Mouse (Mus musculus) hindbrain, embryonic 14.5 days (tissue): ENCODE measurements around the gene Phf21a. TPM values are rescaled to one million over a fixed set of nuclear protein-coding genes. Genes with fewer than 3 reads are reported as not detected.

Experiments
- ATAC-seq: fragments of 200-750 bp; cut with Nextera tagmentation; 2 replicates; pipeline ENCODE4 v1.8.0; 2017; ENCODE audit warnings: moderate number of reproducible peaks, mild to moderate bottlenecking, moderate TSS enrichment, moderate library complexity; ENCODE audit not compliant: low FRiP score
- DNase-seq: peaks from one replicate; pipeline ENCODE4 v3.0.0-alpha.2; 2015; ENCODE audit warnings: low spot score
- H3K27ac ChIP-seq: fragments of 300-500 bp; sonication (generic); 2 replicates; pipeline ENCODE4 v1.5.1; 2014; ENCODE audit warnings: mild to moderate bottlenecking, moderate library complexity
- H3K27me3 ChIP-seq: fragments of 300-500 bp; sonication (generic); 2 replicates; pipeline ENCODE4 v1.6.1; 2014; ENCODE audit warnings: mild to moderate bottlenecking, low read length, mixed read lengths; ENCODE audit not compliant: control insufficient read depth, insufficient read depth
- H3K36me3 ChIP-seq: fragments of 300-500 bp; sonication (generic); replicated peaks from 2 replicates; pipeline ENCODE4 v1.6.1; 2014; ENCODE audit not compliant: control insufficient read depth, insufficient read depth
- H3K4me1 ChIP-seq: fragments of 300-500 bp; sonication (generic); replicated peaks from 2 replicates; pipeline ENCODE4 v1.6.1; 2014; ENCODE audit warnings: antibody characterized with exemption, low read length, mixed read lengths; ENCODE audit not compliant: control insufficient read depth, insufficient read depth
- H3K4me2 ChIP-seq: fragments of 300-500 bp; sonication (generic); replicated peaks from 2 replicates; pipeline ENCODE4 v1.6.1; 2014; ENCODE audit warnings: mild to moderate bottlenecking, moderate library complexity
- H3K4me3 ChIP-seq: fragments of 300-500 bp; sonication (generic); replicated peaks from 2 replicates; pipeline ENCODE4 v1.5.1; 2014; ENCODE audit warnings: mild to moderate bottlenecking, low read length
- H3K9ac ChIP-seq: fragments of 300-500 bp; sonication (generic); 2 replicates; pipeline ENCODE4 v1.6.1; 2014
- H3K9me3 ChIP-seq: fragments of 300-500 bp; sonication (generic); 2 replicates; pipeline ENCODE4 v1.6.1; 2016; ENCODE audit warnings: low read length; ENCODE audit not compliant: control insufficient read depth
- WGBS: fragments of 180-500 bp; shearing (Covaris S2); extraction: QIAGEN DNeasy Blood & Tissue Kit; methylation state at CpG from one replicate; pipeline ENCODE4 v1.1.7; 2014; 5-methylcytosine and 5-hydroxymethylcytosine counted together
- polyA plus RNA-seq: library from polyadenylated mRNA; unstranded; fragments of >200 nt; fragmentation: Nextera tagmentation; extraction: Ambion mirVana; gene quantifications from 2 replicates; pipeline ENCODE4 v1.2.1, GENCODE M21; 2014

The Phf21a gene
- polyA plus RNA-seq, 1 experiment from 2014 or later, result 29.6 TPM

DNA sequence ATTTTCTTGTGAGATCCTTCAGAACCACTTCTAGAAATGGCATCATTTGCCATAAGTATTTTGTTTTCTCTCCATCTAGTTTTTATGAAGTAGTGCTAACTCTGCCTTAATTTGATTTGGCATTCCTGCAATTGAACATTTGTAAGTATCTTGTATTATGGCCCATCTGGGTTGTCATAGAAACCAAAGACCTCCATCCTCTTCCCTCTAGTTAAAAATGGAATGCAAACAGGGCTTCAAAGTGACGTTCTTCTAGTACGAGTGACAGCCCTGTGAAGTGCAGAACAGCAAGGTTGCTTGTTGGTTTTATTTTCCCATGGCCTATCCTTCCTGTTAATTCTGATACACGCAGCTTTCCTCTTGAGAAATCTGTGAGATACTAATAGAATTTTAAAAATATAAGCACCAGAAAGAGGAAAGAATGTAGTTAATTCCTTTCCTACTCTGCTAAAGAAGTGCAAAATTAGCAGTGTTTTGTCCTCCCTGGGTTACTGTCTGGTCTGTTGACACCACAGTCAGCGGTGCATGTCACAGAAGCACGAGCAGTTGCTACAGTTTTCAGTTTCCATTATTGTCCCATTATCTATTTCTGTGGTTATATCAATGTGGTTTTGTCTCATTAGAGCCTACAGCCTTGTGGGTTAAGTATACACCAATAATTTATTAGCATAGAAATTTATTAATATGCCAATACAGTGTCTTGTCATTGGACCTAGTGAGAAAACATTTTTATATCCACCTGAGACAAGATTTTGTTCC lies 209.1 kb downstream of the Phf21a start:
- H3K9ac ChIP-seq, result 0 out of 2 replicates have a peak overlapping the region, but pooled peaks have one; percentile 3
- no peaks in the 10 kb centered on the region for H3K27me3 ChIP-seq
- H3K4me1 ChIP-seq, result peaks cover 13% of the 10 kb centered on the region; the same call in 1 of the 2 replicates
- DNase-seq (no peak), ATAC-seq (no peak)
- WGBS, result 31% methylated on average over 5 of the region's 5 CpGs
- no peak overlapping the region for H3K4me3 ChIP-seq
- H3K36me3 ChIP-seq, result no peaks in the 10 kb centered on the region
- H3K4me2 ChIP-seq, result no peak overlapping the region
- peak overlapping the region; percentile 34; the same call in 1 of the 2 replicates for H3K27ac ChIP-seq
- no peaks in the 10 kb centered on the region for H3K9me3 ChIP-seq

DNA sequence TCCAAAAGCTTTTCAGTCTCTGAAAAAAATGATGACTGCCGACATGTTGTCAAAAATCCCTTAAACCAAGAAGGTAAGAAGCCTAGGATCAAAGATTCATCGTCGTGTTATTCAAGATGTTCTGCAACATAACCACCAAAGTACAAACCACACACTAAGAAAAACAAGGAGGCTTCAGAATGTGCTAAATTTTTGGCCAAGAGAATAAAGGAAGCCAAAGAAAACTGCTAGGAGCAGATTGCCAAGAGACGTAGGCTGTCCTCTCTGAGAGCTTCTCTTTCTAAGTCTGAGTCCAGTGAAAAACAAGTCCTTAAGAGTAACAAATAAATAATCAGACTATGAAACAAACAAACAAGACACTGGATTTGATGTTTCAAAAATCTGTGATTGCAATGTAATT lies 219.6 kb downstream of the Phf21a start:
- ATAC-seq, result no peak
- H3K4me3 ChIP-seq, result no peak overlapping the region
- H3K9ac ChIP-seq, result no peak overlapping the region
- H3K27ac ChIP-seq, result no peak overlapping the region
- H3K36me3 ChIP-seq, result no peaks in the 10 kb centered on the region; the same call in 1 of the 2 replicates
- no peak for DNase-seq
- no peaks in the 10 kb centered on the region for H3K9me3 ChIP-seq
- H3K4me1 ChIP-seq, result no peaks in the 10 kb centered on the region
- 91% methylated on average over 4 of the region's 4 CpGs for WGBS
- H3K4me2 ChIP-seq, result no peak overlapping the region
- no peaks in the 10 kb centered on the region for H3K27me3 ChIP-seq

DNA sequence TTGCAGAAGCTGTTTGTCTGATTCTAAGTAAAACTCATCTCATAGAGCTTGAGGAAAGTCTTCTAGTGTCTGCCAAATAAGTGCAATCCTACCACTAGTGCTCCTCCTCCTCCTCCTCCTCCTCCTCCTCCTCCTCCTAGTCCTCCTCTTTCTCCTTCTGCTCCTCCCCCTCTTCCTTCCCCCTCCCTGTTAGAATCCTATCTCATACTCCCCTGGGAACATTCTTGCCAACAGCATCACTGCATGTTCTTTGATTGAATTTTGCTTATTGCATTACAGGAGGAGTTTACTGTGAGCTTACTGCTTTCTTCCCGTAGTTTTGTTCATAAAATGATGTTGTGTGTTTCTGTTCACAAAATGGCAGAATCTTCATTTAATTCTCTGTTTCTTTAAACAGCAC lies 221.1 kb downstream of the Phf21a start:
- Histone ChIP-seq H3K4me3 (no peak overlapping the region), H3K9me3 (no peaks in the 10 kb centered on the region), H3K4me2 (no peak overlapping the region), H3K36me3 (no peaks in the 10 kb centered on the region; the same call in 1 of the 2 replicates), H3K27ac (no peak overlapping the region), H3K9ac (no peak overlapping the region), H3K27me3 (no peaks in the 10 kb centered on the region), H3K4me1 (no peaks in the 10 kb centered on the region)
- DNase-seq, result no peak
- 75% methylated on average over 1 of the region's 1 CpGs for WGBS
- no peak for ATAC-seq

DNA sequence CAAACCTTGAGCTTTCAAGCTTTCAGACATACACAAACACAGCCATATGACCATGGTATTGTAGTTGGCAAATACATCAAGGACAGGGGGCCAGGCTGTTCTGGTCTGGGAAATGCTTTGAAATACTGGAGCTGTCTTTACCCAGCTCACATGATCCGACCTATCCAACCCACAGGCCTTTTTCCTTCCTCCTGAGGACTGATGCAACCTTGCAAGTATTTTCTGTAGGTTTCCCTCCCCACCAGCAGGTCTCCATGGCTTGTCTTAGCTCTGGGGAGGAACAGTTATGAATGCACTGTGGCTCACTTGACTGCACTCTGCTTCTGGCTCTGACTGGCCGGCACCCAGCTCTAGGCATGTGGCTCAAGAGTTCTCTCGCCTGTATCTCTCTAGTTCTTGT lies 223.7 kb downstream of the Phf21a start:
- no peak overlapping the region for H3K4me2 ChIP-seq
- no peak for DNase-seq
- no peak overlapping the region for H3K9ac ChIP-seq
- no peaks in the 10 kb centered on the region for H3K27me3 ChIP-seq
- no peak overlapping the region for H3K4me3 ChIP-seq
- H3K4me1 ChIP-seq, result no peaks in the 10 kb centered on the region
- ATAC-seq, result no peak
- H3K27ac ChIP-seq, result no peak overlapping the region
- no peaks in the 10 kb centered on the region; the same call in 1 of the 2 replicates for H3K36me3 ChIP-seq
- 72% methylated on average over 3 of the region's 3 CpGs for WGBS
- H3K9me3 ChIP-seq, result no peaks in the 10 kb centered on the region

DNA sequence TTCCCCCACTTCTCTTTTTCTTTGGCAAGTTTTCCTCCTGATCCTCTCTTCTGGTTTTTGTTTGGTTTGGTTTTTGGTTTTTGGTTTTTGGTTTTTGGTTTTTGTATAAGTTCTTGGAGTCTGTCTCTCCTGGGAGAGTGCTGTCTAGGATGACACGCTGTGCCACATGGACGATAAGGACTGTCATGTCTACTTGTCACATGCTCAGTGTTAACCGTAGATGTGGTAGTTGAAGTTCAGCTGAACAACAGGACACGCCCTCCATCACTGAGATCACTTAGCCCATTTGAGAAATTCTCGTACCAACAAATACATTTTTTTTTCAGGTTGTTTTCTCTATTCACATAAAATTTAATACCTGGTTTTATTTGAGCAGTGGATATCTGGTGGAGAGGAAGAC lies 224.3 kb downstream of the Phf21a start:
- H3K27ac ChIP-seq, result no peak overlapping the region
- H3K4me1 ChIP-seq, result no peaks in the 10 kb centered on the region
- no peak overlapping the region for H3K4me3 ChIP-seq
- no peak overlapping the region for H3K4me2 ChIP-seq
- 93% methylated on average over 5 of the region's 5 CpGs for WGBS
- no peak for DNase-seq
- no peak overlapping the region for H3K9ac ChIP-seq
- no peaks in the 10 kb centered on the region for H3K27me3 ChIP-seq
- no peak for ATAC-seq
- H3K36me3 ChIP-seq, result peaks cover 2% of the 10 kb centered on the region
- H3K9me3 ChIP-seq, result no peaks in the 10 kb centered on the region

DNA sequence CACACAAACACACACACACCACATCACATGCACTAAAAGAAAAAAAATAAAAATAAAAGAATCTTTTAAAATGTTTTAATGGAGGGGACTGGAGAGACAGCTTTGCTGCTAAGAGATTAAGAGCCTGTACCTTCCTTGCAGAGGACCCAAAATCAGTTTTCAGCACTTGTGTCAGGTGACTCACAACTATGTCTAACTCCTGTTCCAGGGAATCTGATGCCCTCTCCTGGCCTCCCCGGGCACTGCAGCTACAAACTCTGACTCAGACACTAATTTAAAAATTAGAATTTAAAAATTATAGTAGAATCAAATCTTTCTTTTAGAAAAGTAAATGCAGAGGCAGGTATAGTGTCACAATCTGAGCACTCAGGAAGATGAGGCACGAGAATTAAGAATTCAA lies 229.8 kb downstream of the Phf21a start:
- DNase-seq (no peak), ATAC-seq (no peak)
- H3K27me3 ChIP-seq, result no peaks in the 10 kb centered on the region
- H3K4me2 ChIP-seq, result no peak overlapping the region
- peaks cover 33% of the 10 kb centered on the region for H3K36me3 ChIP-seq
- no peak overlapping the region for H3K9ac ChIP-seq
- no peaks in the 10 kb centered on the region for H3K9me3 ChIP-seq
- no peaks in the 10 kb centered on the region for H3K4me1 ChIP-seq
- 87% methylated on average over 2 of the region's 2 CpGs for WGBS
- H3K4me3 ChIP-seq, result no peak overlapping the region
- no peak overlapping the region for H3K27ac ChIP-seq

DNA sequence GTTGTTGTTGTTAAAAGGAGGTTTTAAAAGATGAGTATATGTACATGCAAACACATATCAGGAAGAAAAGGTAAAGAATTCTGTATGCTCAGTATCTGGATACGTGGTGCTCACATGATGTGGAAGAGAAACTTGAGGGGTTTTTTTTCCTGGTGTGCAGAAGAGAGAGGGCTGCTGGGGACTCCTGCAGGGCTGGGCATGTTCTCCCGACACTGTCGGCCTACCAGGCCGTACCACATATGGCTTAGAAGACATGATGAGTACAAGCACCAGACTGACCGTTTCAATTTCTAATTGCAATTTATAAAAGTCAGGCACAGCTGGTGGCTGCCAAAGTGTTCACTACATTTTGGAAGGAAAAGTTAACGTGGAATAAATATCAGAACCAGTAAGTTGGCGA lies 232.8 kb downstream of the Phf21a start:
- 89% methylated on average over 7 of the region's 7 CpGs for WGBS
- H3K4me1 ChIP-seq, result no peaks in the 10 kb centered on the region
- no peaks in the 10 kb centered on the region for H3K27me3 ChIP-seq
- peaks cover 54% of the 10 kb centered on the region for H3K36me3 ChIP-seq
- no peak for ATAC-seq
- no peaks in the 10 kb centered on the region for H3K9me3 ChIP-seq
- no peak overlapping the region for H3K9ac ChIP-seq
- no peak overlapping the region for H3K4me2 ChIP-seq
- H3K4me3 ChIP-seq, result no peak overlapping the region
- H3K27ac ChIP-seq, result no peak overlapping the region
- DNase-seq, result no peak

DNA sequence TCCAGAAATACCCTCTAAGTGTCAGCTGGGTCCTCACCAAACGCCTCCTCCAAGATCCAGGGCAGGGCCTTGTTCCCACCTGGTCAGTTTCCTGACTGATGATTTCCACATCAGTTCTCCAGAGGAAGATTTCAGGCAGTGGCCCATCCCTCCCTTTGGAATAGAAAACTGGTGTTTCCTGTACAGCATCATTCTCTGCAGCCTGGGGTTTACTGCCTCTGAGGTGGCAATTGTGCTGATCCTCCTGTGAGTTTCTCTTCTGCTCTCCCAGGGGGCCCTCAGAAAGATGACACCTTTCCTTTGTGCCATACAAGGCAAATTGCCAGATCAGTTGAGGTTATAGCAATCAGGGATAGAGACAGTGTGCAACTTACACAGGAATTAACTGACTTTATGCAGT lies 233.3 kb downstream of the Phf21a start:
- Histone ChIP-seq H3K36me3 (peaks cover 59% of the 10 kb centered on the region), H3K9me3 (no peaks in the 10 kb centered on the region), H3K9ac (no peak overlapping the region), H3K4me3 (no peak overlapping the region), H3K27ac (no peak overlapping the region), H3K27me3 (no peaks in the 10 kb centered on the region), H3K4me2 (no peak overlapping the region), H3K4me1 (no peaks in the 10 kb centered on the region)
- no peak for ATAC-seq
- 90% methylated on average over 1 of the region's 1 CpGs for WGBS
- no peak for DNase-seq

DNA sequence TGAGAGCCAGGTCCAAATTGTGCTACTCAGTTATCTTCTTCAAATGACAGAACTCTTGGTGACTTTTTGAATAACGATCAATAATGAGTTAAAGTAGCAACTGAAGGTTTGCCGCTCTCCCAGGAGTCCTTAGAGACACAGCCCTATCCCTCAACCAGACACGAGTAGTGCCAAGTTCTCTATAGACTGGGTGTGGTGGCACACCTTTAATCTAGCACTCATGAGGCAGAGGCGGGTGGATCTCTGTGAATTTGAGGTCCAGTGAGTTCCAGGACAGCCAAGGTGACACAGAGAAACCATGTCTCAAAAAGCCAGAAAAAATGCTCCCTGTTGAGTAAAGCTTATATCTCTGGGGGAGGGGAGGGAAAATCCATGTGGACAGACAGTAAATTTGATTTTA lies 234.7 kb downstream of the Phf21a start:
- WGBS, result 94% methylated on average over 4 of the region's 4 CpGs
- no peaks in the 10 kb centered on the region for H3K4me1 ChIP-seq
- peaks cover 66% of the 10 kb centered on the region for H3K36me3 ChIP-seq
- ATAC-seq (no peak), DNase-seq (no peak)
- H3K27ac ChIP-seq, result no peak overlapping the region
- no peak overlapping the region for H3K9ac ChIP-seq
- no peaks in the 10 kb centered on the region for H3K27me3 ChIP-seq
- no peak overlapping the region for H3K4me3 ChIP-seq
- no peaks in the 10 kb centered on the region for H3K9me3 ChIP-seq
- H3K4me2 ChIP-seq, result no peak overlapping the region

DNA sequence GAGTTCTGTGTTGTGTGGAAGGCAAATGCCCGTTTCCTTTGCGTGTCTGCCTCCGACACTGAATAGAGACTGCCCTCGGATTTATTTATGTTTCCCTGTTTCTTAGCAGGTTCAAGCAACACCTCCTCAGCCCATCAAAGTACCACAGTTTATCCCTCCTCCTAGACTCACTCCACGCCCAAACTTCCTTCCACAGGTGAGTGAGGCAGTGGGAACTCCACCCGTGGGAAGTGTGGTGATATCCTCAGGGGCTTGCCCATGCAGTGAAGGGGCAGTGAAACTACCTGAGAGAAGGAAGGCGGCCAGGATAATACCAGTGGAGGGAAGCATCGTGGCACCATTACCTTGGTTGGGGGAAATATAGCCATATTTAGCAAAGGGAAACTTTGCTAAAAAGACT lies 235.3 kb downstream of the Phf21a start:
- WGBS, result 95% methylated on average over 8 of the region's 8 CpGs
- H3K4me3 ChIP-seq, result no peak overlapping the region
- DNase-seq (no peak), ATAC-seq (no peak)
- H3K4me1 ChIP-seq, result no peaks in the 10 kb centered on the region
- no peak overlapping the region for H3K9ac ChIP-seq
- no peaks in the 10 kb centered on the region for H3K27me3 ChIP-seq
- peaks cover 69% of the 10 kb centered on the region for H3K36me3 ChIP-seq
- H3K27ac ChIP-seq, result no peak overlapping the region
- no peaks in the 10 kb centered on the region for H3K9me3 ChIP-seq
- H3K4me2 ChIP-seq, result no peak overlapping the region
